Mouse (Mus musculus) cortical plate, adult 2 months (tissue): ENCODE measurements around the gene Ssbp4. TPM values are rescaled to one million over a fixed set of nuclear protein-coding genes. Genes with fewer than 3 reads are reported as not detected.
"Not testable (repeated sequence)": the region's sequence is repeated elsewhere in the genome, so short reads cannot be mapped to it uniquely, and the experiment has no call there.

Source experiments
- H3K27ac ChIP-seq: fragments of 200-500 bp; 2 replicates; pipeline ENCODE4 v1.5.1; 2012; ENCODE audit warnings: low read length, control low read depth, inconsistent platforms; ENCODE audit not compliant: insufficient read depth
- H3K4me1 ChIP-seq: fragments of 200-500 bp; 2 replicates; pipeline ENCODE4 v1.6.1; 2011; ENCODE audit warnings: low read length; ENCODE audit not compliant: control insufficient read depth, insufficient read depth
- H3K4me3 ChIP-seq: fragments of 200-500 bp; 2 replicates; pipeline ENCODE4 v1.5.1; 2011; ENCODE audit warnings: mild to moderate bottlenecking, low read length, control low read depth; ENCODE audit not compliant: insufficient read depth
- CTCF ChIP-seq: fragments of 200-500 bp; IDR thresholded peaks from 2 replicates; pipeline ENCODE4 v1.5.1; 2011; ENCODE audit warnings: mild to moderate bottlenecking, control low read depth, low read length; ENCODE audit not compliant: insufficient read depth; ENCODE audit errors: extremely low read depth
- POLR2A ChIP-seq: fragments of 200-500 bp; IDR thresholded peaks from 2 replicates; pipeline ENCODE4 v1.6.1; 2011; ENCODE audit warnings: mild to moderate bottlenecking, low read length, control low read depth; ENCODE audit not compliant: insufficient read depth; ENCODE audit errors: extremely low read depth
- polyA plus RNA-seq: library from polyadenylated mRNA; depleted of rRNA; stranded (reverse); fragments of >200 nt; gene quantifications from 2 replicates; pipeline ENCODE4 v1.2.3, GENCODE M21; 2012

Gene Ssbp4
- polyA plus RNA-seq, 1 experiment: 241 TPM

DNA sequence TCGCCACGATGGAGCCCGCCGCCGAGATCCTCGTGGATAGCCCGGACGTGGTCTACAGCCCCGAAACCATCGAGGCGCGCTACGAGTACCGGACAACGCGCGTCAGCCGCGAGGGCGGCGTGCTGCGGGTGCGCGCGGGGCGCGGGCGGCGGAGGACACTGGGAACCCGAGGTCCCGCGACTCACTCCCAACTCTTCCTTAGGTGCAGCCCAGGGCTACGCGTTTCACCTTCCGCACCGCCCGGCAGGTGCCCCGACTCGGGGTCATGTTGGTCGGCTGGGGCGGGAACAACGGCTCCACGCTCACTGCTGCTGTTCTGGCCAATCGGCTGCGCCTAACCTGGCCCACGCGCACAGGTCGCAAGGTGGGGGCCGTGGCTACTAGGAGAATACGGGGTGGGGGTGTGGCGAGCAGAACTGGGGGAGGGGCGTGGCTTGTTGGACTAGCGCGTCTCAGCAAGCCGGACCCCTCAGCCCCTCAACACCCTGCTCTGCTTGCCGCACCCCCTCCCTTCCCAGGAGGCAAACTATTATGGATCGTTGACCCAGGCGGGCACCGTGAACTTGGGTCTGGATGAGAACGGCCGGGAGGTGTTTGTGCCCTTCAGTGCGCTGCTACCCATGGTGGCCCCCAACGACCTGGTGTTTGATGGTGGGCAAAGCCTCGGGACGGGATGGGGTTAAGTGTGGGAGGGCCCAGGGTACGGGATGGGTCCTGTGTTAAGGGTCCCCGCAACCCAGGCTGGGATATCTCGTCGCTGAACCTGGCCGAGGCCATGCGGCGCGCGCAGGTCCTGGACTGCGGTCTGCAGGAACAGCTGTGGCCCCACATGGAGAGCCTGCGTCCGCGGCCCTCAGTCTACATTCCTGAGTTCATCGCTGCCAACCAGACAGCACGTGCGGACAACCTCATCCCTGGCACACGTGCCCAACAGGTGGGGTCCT is 13.8 kb downstream of the Ssbp4 start:
- Histone ChIP-seq H3K4me1 (peaks cover 6% of the 10 kb centered on the region; the same call in 1 of the 2 replicates), H3K27ac (peak overlapping the region; percentile 81), H3K4me3 (peak overlapping the region; percentile 44)
- no peak for TF ChIP-seq POLR2A
- no peak for TF ChIP-seq CTCF

DNA sequence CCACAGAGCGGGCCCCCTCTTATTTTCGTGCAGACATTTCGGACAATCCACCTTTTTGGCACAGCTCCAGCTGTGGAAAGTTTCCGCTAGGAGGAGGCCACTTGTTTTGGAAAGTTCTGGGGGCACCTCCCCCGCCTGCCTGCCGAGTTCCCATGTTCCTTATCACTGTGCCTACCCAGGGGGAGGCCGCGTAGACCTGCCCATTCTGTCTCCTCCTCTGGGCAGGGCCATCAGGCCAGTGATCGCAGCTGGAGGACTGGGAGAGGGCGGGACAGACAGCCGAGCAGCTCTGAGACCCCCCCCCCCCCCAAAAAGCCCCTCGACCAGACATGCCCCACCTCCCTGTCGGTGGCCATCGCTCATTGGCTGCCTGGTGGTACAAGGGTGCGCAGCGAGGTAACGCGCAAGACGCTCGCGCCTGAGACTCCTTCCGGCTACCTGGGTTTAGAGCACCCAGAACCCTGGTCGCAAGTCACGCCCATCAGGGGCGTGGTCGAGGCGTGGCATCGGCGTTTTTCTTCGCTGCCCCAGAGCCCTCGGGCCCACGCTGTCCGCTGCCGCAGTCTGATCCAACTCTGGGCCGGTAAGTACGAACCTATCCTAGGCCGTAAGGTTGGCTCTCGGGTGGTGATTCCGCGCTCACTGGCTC is 14.6 kb downstream of the Ssbp4 start, which contains the start of gene Isyna1:
Gene Isyna1, plus strand, starts transcription at position 413 of the 649 bp plus-strand sequence.
- Histone ChIP-seq H3K4me3 (peak within 1 kb of the TSS; percentile 44), H3K27ac (peak within 1 kb of the TSS; percentile 85), H3K4me1 (peaks cover 6% of the 10 kb centered on the region; the same call in 1 of the 2 replicates)
- TF ChIP-seq POLR2A: peak; percentile 56; the same call in 1 of the 2 replicates
- no peak for TF ChIP-seq CTCF

DNA sequence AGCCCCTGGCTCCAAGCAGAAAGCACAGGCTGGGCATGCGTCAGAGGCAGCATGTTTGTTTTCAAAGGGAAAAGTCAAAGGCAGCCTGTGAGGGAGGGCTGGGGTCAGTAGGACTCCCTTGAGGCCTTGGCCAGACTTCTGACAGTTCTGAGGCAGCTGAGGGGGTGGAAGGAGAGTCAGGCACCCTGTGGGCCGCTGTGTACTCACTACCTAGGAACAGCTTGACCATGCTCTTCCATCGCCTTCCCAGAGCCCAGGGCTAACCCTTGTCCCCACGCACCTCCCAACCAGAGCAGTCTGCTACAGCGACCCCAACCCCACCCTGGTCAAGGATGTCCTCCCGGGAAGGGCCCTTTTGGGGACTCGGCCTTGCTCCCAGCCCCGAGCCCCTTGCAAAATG is 15.5 kb downstream of the Ssbp4 start:
- H3K4me1 ChIP-seq: peaks cover 6% of the 10 kb centered on the region; the same call in 1 of the 2 replicates
- H3K27ac ChIP-seq: peak overlapping the region; percentile 85
- no peak overlapping the region for H3K4me3 ChIP-seq
- TF ChIP-seq POLR2A (peak; percentile 27; the same call in 1 of the 2 replicates), CTCF (no peak)

DNA sequence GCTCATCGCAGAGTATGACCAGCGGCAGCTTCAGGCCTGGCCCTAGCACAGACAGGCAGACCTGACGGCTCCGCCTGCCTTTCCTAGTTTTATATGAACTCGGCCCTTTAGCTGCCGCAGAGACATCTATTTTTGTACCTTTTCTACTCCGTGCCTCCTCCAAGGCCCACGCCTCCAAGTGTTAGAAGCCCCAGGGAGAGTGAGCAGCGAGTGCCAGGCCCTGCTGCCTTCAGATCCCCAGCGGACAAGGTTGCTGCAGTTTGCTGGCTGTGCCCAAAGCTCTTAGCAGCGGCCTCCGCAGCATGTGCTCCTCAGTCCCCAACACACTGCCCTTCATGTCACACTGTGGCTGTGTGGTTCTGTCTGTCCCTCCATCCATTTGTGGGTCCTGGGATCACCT is 17.1 kb downstream of the Ssbp4 start:
- Histone ChIP-seq H3K27ac (peak overlapping the region; percentile 74), H3K4me1 (peaks cover 6% of the 10 kb centered on the region; the same call in 1 of the 2 replicates)
- TF ChIP-seq POLR2A: no peak
- no peak for TF ChIP-seq CTCF

DNA sequence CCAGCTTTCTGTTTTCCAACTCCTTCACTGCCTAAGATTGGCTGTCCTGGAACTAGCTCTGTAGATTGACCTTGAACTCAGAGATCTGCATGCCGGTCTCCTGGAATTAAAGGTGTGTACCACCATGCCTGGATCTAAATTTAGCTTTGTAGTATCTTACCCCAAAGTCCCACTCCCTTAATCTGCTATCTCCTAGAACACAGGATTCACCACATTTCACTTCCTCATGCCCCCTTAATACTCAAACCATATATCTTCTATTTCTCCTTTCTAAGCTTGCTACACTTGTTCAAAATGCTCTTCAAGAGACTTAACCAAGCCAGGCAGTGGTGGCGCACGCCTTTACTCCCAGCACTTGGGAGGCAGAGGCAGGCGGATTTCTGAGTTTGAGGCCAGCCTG is 20.7 kb downstream of the Ssbp4 start:
- not testable (repeated sequence) for H3K4me3 ChIP-seq, H3K27ac ChIP-seq, H3K4me1 ChIP-seq

More for the DNA sequence above, 17.1 kb downstream of the Ssbp4 start:
- no peak overlapping the region for H3K4me3 ChIP-seq

DNA sequence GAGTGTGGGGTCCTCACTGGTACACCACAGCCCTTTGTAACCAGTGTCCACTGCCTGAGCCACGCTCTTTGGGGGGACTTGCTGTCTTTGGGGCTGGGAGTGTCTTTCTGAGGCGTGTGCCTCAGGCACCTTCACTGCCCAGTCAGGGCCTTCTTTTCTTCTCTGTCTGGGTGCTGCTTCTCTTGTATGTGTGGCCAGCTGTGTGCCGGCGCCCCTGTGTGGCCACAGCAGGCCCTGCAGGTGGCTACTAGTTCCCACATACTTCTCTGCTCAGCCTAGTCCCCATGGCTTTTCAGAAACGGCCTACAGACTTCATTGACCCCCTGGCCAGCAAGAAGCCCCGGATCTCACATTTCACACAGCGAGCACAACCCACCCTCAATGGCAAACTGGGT is 23.4 kb downstream of the Ssbp4 start:
- Histone ChIP-seq H3K27ac (no peak overlapping the region), H3K4me3 (no peak overlapping the region), H3K4me1 (0 out of 2 replicates have a peak, but pooled peaks cover 2% of the 10 kb centered on the region)
- TF ChIP-seq CTCF: peak; percentile 64
- TF ChIP-seq POLR2A: no peak

DNA sequence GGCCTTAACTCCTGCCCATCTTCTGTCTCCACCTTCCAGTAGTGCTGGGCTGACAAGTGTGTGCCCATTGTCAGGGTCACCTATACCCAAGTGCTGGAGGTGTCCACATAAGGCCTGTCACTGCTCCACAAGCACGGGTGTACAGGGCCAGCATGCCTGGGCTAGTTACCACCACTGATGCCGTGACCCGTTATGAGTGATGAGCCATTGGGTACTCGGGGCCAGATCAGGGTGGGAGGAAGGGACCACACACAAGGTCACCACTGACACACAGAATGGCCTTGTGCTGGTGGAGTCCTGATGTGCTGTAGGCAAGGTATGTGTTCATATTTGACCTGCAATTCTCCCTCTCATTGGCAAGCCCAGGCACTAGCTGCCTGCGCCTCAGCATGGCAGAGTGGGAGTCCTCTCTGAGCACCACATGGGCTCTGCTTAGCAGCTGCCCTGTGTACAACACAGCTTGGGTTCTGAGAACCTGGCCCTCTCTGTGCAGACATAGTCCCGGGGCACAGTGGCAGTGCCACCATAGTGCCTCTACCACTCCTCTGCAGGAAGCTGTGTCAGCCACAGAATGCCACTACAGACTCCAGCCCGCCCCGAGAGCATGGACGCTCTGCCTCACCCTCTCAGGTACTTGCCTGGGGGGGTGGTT is 23.9 kb downstream of the Ssbp4 start:
- 0 out of 2 replicates have a peak, but pooled peaks cover 2% of the 10 kb centered on the region for H3K4me1 ChIP-seq
- no peak overlapping the region for H3K27ac ChIP-seq
- TF ChIP-seq POLR2A: no peak
- no peak for TF ChIP-seq CTCF
- H3K4me3 ChIP-seq: no peak overlapping the region

DNA sequence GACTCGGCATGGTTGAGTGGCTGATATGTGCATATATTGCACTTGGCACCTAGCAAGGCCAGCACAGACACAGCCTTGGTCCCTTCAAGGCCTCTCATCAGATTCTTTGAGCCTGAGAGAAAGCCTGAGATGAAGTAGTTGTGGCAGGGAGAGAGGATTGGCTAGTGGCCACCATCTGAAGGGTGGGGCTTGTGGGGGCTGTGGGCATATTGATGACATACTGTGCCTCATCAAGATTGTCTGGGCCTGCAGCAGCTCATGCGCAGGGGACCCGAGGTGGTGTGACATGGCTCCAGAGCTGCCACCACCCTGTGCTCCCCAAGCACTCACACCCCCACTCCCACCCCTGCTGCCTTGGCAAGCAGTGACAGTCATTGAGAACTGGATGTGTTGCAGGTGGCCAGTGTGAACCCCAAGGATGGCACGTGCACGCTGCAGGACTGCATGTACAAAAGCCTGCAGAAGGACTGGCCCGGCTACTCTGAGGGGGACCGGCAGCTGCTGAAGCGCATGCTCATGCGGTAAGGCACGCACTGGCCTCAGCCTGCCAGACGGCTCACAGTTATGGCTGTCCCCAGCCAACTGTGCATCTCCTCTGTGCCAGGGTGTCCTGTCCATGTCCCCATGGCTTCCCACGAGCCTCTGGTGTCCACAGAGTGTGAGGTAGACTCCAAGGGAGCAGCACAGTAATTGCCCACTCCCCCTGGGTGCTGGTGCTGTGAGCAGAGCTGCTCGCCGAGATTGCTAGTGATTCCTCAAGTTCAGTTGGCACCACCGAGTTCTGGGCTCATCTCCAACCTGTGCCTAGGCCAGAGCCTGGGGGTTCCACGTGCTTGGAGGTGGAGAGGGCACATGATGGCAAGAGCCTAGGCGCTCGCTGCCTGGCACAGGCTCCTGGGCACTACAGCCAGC is 24.9 kb downstream of the Ssbp4 start:
- 0 out of 2 replicates have a peak, but pooled peaks cover 2% of the 10 kb centered on the region for H3K4me1 ChIP-seq
- peak overlapping the region; percentile 9; the same call in 1 of the 2 replicates for H3K27ac ChIP-seq
- H3K4me3 ChIP-seq: no peak overlapping the region
- TF ChIP-seq POLR2A (no peak), CTCF (no peak)

DNA sequence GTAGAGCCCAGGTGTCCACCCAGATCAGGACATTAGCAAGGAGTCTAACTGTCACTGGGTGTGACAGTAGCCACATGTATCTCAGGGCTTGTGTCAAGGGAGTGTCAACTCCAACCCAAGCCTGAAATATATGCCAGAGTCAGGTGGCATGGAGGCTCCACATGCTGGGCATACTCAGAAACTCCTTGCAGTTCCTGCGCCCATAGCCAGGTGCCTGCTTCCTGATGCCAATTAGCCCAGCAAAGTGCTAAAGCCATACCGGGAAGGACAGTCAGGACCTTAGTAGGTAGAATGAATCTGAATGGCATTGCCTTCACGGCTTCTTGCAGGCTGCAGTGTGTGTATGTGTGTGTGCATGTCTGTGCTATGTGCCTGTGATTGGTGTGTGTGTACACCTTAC is 31.5 kb downstream of the Ssbp4 start:
- Histone ChIP-seq H3K4me1 (no peaks in the 10 kb centered on the region), H3K4me3 (no peak overlapping the region), H3K27ac (no peak overlapping the region)
- TF ChIP-seq POLR2A (no peak), CTCF (no peak)

DNA sequence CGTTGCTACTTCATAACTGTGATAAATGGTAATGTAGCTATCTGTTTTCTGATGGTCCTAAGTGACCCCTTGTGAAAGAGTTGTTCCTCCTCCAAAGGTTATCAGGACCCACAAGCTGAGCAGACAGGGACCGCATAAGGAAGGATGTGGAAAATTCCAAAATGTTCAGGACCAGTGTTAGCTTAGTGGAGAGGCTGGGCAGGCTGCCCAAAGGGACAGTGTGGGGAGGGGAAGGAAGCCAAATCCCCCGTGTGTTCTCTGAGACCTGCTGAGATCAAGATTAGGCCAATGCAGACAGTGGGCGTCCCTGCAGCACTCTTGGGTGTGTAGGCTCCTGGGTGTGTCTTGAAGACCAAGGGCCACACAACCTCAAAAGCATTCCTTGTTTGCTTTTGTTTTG is 33.8 kb downstream of the Ssbp4 start:
- H3K27ac ChIP-seq: no peak overlapping the region
- no peak overlapping the region for H3K4me3 ChIP-seq
- peaks cover 4% of the 10 kb centered on the region for H3K4me1 ChIP-seq
- TF ChIP-seq POLR2A (no peak), CTCF (no peak)
